Mouse (Mus musculus) myocyte (in vitro differentiated cells): Measurements from ENCODE around the gene Gm21964.

ENCODE experiments used
- CEBPB ChIP-seq: IDR thresholded peaks from 2 replicates; pipeline ENCODE4 v1.6.1; 2011; ENCODE audit warnings: mild to moderate bottlenecking, moderate library complexity; ENCODE audit not compliant: poor library complexity, insufficient read depth, severe bottlenecking
- E2F4 ChIP-seq: IDR thresholded peaks from one replicate; pipeline ENCODE4 v1.6.1; 2011; ENCODE audit warnings: mild to moderate bottlenecking, control low read depth, moderate library complexity; ENCODE audit not compliant: insufficient read depth
- MAX ChIP-seq: IDR thresholded peaks from one replicate; pipeline ENCODE4 v1.6.1; 2011; ENCODE audit warnings: low read depth, mild to moderate bottlenecking, control low read depth
- MYOD1 ChIP-seq, 3 experiments: IDR thresholded peaks; one replicate each; pipeline ENCODE4 v1.6.1; 2011; ENCODE audit warnings: control low read depth in 2 of 3, low read depth in 2 of 3, mild to moderate bottlenecking in 2 of 3, moderate library complexity in 1 of 3; ENCODE audit not compliant: insufficient read length in 2 of 3, control insufficient read depth in 1 of 3
- POLR2A ChIP-seq: IDR thresholded peaks from one replicate; pipeline ENCODE4 v1.6.1; 2011; ENCODE audit warnings: low read depth, mild to moderate bottlenecking, control low read depth, moderate library complexity; ENCODE audit not compliant: insufficient read length
- POLR2AphosphoS2 ChIP-seq: IDR thresholded peaks from one replicate; pipeline ENCODE4 v1.6.1; 2011; ENCODE audit warnings: low read depth, control low read depth; ENCODE audit not compliant: insufficient read length
- REST ChIP-seq: IDR thresholded peaks from one replicate; pipeline ENCODE4 v1.6.1; 2011; ENCODE audit warnings: mild to moderate bottlenecking, control low read depth, moderate library complexity; ENCODE audit not compliant: insufficient read depth, insufficient read length
- TCF12 ChIP-seq: IDR thresholded peaks from one replicate; pipeline ENCODE4 v1.6.1; 2011; ENCODE audit warnings: mild to moderate bottlenecking, control low read depth; ENCODE audit not compliant: poor library complexity, insufficient read depth, severe bottlenecking
- USF1 ChIP-seq: IDR thresholded peaks from one replicate; pipeline ENCODE4 v1.6.1; 2011; ENCODE audit warnings: low read depth, mild to moderate bottlenecking, control low read depth, moderate library complexity

GRCm38 (mm10) chr8:110051208-110051607 is 49.8 kb upstream of the Gm21964 start:
- TF ChIP-seq POLR2A, result no peak
- TF ChIP-seq E2F4, result no peak
- no peak for TF ChIP-seq POLR2AphosphoS2
- no peak for TF ChIP-seq MAX
- TF ChIP-seq TCF12, result no peak
- no peak for TF ChIP-seq MYOD1 (IDR thresholded peaks at IDR 0.05; ENCODE audit: control insufficient read depth in 1 of 3, insufficient read length in 2 of 3, low read depth in 2 of 3)
- TF ChIP-seq USF1, result no peak
- TF ChIP-seq CEBPB, result no peak
- TF ChIP-seq REST, result no peak
